Mouse (Mus musculus): ENCODE measurements around the gene Tmeff1.

Tmeff1 gene

DNA sequence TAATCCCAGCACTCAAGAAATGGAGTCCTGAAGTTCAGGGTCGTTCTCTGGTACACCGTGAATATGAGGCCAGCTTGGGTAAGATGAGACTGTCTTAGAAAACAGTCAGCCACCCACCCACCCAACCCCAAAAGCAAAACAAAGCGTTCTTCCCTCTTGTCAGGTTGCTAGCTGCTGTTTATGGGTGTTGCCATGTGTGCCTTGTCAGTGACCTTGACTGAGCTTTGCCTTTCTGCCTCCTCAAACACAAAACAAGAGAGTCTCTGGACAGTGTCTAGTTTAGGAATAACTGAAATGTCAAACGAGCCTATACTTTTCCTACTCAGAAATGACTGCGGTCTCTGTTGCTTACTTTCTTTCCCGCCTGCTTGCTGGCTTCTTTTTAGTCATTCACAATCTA, 37.3 kb downstream of the Tmeff1 start:
- DNase-seq (ENCODE audit: low spot score), result no peak

GRCm38 (mm10) chr4:48622946-48623345, 38.0 kb downstream of the Tmeff1 start:
- DNase-seq (ENCODE audit: low spot score), result no peak

DNA sequence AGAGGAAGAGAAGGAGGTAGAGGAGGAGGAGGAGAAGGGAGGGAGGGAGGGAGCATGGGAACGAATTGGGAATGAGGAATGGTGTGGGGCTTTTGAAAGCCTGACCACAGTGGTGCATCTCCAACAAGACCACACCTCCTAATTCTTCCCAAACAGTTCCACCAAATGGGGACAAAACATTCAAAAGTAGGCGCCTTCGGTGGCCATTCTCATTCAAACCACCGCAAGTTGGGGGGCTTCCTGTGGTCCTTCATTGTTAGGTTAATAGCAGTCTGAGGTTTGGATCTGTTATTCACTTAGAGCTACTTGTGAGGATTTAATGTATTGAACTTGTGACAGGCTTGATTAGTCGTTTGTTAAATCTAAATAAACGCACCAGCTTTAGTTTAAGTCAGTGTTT, 40.0 kb downstream of the Tmeff1 start:
- DNase-seq (ENCODE audit: low spot score), result no peak

GRCm38 (mm10) chr4:48625836-48626235, 40.9 kb downstream of the Tmeff1 start:
- DNase-seq (ENCODE audit: low spot score), result no peak

- no peak for DNase-seq (ENCODE audit: low spot score)
Observed at GRCm38 (mm10) chr4:48629445-48629844, 44.5 kb downstream of the Tmeff1 start.

DNA sequence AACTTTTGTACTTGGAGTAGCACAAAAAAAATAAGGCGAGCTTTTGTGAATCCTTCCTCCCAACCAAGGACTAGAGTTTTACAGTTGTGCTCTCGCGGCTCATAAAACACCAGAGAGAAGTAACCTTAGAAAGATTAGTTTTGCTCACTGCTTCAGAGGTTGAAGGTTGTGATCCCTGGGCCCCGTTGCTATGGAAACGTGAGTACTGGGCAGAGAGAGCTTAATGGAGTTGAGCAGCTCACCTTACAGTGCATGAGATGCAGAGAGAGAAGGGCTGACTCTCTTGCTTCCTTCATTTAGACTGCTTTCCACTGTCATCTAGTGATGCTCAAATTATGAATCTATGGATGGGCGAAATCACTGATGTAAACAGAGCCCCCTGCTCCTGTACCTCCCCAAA, 48.6 kb downstream of the Tmeff1 start:
- DNase-seq (ENCODE audit: low spot score), result peak; percentile 84

- no peak for DNase-seq (ENCODE audit: low spot score)
Observed at GRCm38 (mm10) chr4:48634058-48634457, 49.1 kb downstream of the Tmeff1 start.

- no peak for DNase-seq (ENCODE audit: low spot score)
Observed at GRCm38 (mm10) chr4:48636831-48637230, 51.9 kb downstream of the Tmeff1 start.

- peak; percentile 50 for DNase-seq (ENCODE audit: low spot score)
Observed at GRCm38 (mm10) chr4:48638132-48638531, 53.2 kb downstream of the Tmeff1 start.

- DNase-seq (ENCODE audit: low spot score), result no peak
Observed at GRCm38 (mm10) chr4:48639503-48639902, 54.5 kb downstream of the Tmeff1 start.

- DNase-seq (ENCODE audit: low spot score), result no peak
Observed at GRCm38 (mm10) chr4:48643801-48644200, 58.8 kb downstream of the Tmeff1 start.

DNA sequence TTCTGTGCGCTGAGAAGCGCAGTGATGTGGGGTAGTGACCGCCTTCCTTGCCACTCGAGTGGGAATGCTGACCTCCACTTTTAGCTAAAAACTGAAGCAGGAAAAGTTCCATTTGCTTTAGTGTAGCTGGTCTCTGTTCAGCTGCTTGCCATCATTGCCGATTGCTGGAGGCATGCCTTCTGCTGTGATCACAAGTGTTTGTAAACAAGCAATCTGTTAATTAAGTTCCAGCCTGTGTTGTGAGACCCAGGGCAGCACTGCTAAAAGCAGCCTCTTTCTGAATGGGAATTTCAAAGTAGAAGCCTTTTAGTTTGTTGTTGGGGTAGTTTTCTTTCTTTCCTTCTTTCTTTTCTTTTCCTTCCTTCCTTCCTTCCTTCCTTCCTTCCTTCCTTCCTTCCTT, 61.2 kb downstream of the Tmeff1 start:
- DNase-seq (ENCODE audit: low spot score), result no peak

GRCm38 (mm10) chr4:48650617-48651360, 65.8 kb downstream of the Tmeff1 start:
- DNase-seq (ENCODE audit: low spot score), result no peak

- DNase-seq (ENCODE audit: low spot score), result no peak
Observed at GRCm38 (mm10) chr4:48654118-48654517, 69.1 kb downstream of the Tmeff1 start.

- no peak for DNase-seq (ENCODE audit: low spot score)
Observed at GRCm38 (mm10) chr4:48656530-48656929, 71.6 kb downstream of the Tmeff1 start.

DNA sequence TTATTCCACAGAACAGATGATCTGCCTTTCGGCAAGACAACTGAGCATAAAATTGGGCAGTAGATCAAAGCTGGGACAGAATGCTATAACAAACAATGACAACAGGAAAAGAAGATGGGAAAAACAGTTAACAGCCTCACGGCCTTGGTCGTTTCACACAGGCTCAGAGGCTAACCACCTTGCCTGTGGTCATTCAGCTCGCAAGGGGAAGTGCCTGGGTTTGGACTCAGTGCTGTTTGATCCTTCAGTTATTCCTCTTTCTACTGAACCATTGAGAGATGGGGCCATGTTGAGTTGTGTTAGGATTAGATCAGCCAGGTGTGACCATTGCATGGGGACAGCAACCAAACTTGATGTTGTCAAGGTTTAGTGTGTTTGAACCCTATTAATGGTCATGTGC, 75.2 kb downstream of the Tmeff1 start:
- DNase-seq (ENCODE audit: low spot score), result no peak

- DNase-seq (ENCODE audit: low spot score), result no peak
Observed at GRCm38 (mm10) chr4:48660619-48661575, 75.9 kb downstream of the Tmeff1 start.

GRCm38 (mm10) chr4:48663271-48663670, 78.3 kb downstream of the Tmeff1 start, which contains the start of gene Cavin4:
Gene Cavin4, plus strand, starts transcription at chr4:48663514.
- no peak for DNase-seq (ENCODE audit: low spot score)

DNA sequence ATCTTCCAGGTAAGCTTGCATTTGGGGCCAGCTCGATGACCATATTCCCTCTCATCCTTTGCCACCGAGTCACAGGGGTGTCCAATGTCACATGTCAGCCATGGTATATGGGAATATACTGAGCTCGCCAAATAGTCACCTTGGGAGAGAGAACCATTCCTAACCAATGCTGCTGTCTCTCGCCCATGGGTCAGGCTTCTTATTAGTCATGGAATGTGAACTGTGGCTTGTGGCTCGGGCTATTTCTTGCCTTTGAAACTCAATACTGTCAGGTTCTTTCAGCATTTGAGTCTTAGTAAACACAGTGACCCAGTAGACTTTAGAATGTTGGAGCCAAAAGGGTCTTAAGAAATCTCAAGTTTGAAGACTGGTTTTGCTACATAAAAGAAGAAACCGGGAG, 79.0 kb downstream of the Tmeff1 start:
- no peak for DNase-seq (ENCODE audit: low spot score)

GRCm38 (mm10) chr4:48667279-48667678, 82.3 kb downstream of the Tmeff1 start:
- DNase-seq (ENCODE audit: low spot score), result no peak

DNA sequence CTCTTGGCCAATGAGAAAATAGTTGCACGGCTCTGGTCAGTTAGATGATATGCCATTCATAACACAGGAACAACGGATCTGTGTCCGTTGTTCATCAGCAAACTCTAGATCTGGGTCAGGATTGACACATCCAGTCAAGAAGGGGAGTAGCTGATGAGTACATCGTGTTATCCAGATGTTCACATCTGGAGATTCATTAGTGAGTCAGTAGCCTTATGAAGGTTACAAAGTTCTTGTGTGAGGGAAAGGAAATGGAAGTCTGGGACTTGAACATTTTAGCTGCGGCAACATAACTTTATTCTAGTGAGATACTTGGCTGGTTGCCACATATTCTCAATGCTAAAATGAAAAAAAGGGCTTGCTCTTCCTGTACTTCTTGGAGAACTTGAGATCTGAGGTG, 87.9 kb downstream of the Tmeff1 start:
- DNase-seq (ENCODE audit: low spot score), result no peak

- no peak for DNase-seq (ENCODE audit: low spot score)
Observed at GRCm38 (mm10) chr4:48674412-48674811, 89.4 kb downstream of the Tmeff1 start.

GRCm38 (mm10) chr4:48676570-48677185, 91.7 kb downstream of the Tmeff1 start:
- DNase-seq (ENCODE audit: low spot score), result no peak

Measured in embryo, embryonic 10 days (tissue).